Mouse (Mus musculus): ENCODE results near the gene Rxrg. TPM values are rescaled to one million over a fixed set of nuclear protein-coding genes. Genes with fewer than 3 reads are reported as not detected.

Gene Rxrg
- polyA plus RNA-seq, 1 experiment from 2014 or later, result 0.53 TPM

- Histone ChIP-seq H3K36me3 (ENCODE audit: control insufficient read depth, insufficient read depth) (no peaks in the 10 kb centered on the region), H3K9me3 (replicated peaks; ENCODE audit: control insufficient read depth, low read length) (no peaks in the 10 kb centered on the region), H3K4me3 (ENCODE audit: low read depth, low read length) (no peak overlapping the region), H3K27ac (ENCODE audit: low read length) (no peak overlapping the region), H3K4me1 (ENCODE audit: control insufficient read depth, low read depth, low read length) (no peaks in the 10 kb centered on the region), H3K4me2 (ENCODE audit: low read depth, low read length) (no peak overlapping the region), H3K27me3 (ENCODE audit: control insufficient read depth, insufficient read depth, low read depth, low read length) (no peaks in the 10 kb centered on the region), H3K9ac (ENCODE audit: low read depth, low read length) (no peak overlapping the region)
- ATAC-seq (ENCODE audit: low read depth), result no peak
- WGBS (ENCODE audit: insufficient replicate concordance), result 70% methylated on average over 16 of the region's 16 CpGs
Measured at GRCm38 (mm10) chr1:167588747-167589558, 9.2 kb upstream of the Rxrg start.

DNA sequence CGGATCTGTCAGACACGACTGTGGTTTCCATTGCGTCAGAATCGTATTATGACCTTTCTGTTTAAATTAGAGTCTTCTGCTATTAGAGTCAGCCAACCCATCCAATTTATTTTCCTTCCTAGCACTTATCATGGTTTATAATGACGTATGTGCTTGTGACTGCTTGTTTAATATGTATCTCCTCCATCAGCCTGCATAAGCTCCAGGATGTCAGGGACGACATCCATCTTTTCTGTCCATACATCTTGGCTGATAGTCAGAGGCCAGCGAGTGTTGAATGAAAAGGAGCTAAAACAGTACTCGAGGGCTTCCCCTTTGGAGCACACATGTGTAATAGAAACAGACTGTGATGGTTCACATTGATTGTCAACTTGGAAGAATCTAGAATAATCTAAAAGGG, 6.0 kb upstream of the Rxrg start:
- no peak overlapping the region for H3K27ac ChIP-seq (ENCODE audit: low read length)
- H3K9ac ChIP-seq (ENCODE audit: low read depth, low read length), result no peak overlapping the region
- no peaks in the 10 kb centered on the region for H3K36me3 ChIP-seq (ENCODE audit: control insufficient read depth, insufficient read depth)
- 61% methylated on average over 8 of the region's 8 CpGs for WGBS (ENCODE audit: insufficient replicate concordance)
- no peak for ATAC-seq (ENCODE audit: low read depth)
- no peaks in the 10 kb centered on the region for H3K9me3 ChIP-seq (replicated peaks; ENCODE audit: control insufficient read depth, low read length)
- no peak overlapping the region for H3K4me2 ChIP-seq (ENCODE audit: low read depth, low read length)
- H3K27me3 ChIP-seq (ENCODE audit: control insufficient read depth, insufficient read depth, low read depth, low read length), result peaks cover 4% of the 10 kb centered on the region; the same call in 1 of the 2 replicates
- no peak overlapping the region for H3K4me3 ChIP-seq (ENCODE audit: low read depth, low read length)
- H3K4me1 ChIP-seq (ENCODE audit: control insufficient read depth, low read depth, low read length), result no peaks in the 10 kb centered on the region

- WGBS (ENCODE audit: insufficient replicate concordance), result 15% methylated on average over 7 of the region's 7 CpGs
- no peaks in the 10 kb centered on the region for H3K4me1 ChIP-seq (ENCODE audit: control insufficient read depth, low read depth, low read length)
- no peak overlapping the region for H3K27ac ChIP-seq (ENCODE audit: low read length)
- peaks cover 25% of the 10 kb centered on the region for H3K27me3 ChIP-seq (ENCODE audit: control insufficient read depth, insufficient read depth, low read depth, low read length)
- no peaks in the 10 kb centered on the region for H3K36me3 ChIP-seq (ENCODE audit: control insufficient read depth, insufficient read depth)
- no peak overlapping the region for H3K4me3 ChIP-seq (ENCODE audit: low read depth, low read length)
- ATAC-seq (ENCODE audit: low read depth), result no peak
- H3K4me2 ChIP-seq (ENCODE audit: low read depth, low read length), result no peak overlapping the region
- H3K9ac ChIP-seq (ENCODE audit: low read depth, low read length), result no peak overlapping the region
- no peaks in the 10 kb centered on the region for H3K9me3 ChIP-seq (replicated peaks; ENCODE audit: control insufficient read depth, low read length)
Measured at GRCm38 (mm10) chr1:167599211-167599735, 1.1 kb downstream of the Rxrg start.

GRCm38 (mm10) chr1:167608201-167608741, 10.1 kb downstream of the Rxrg start:
- Histone ChIP-seq H3K27ac (ENCODE audit: low read length) (no peak overlapping the region), H3K4me3 (ENCODE audit: low read depth, low read length) (no peak overlapping the region), H3K4me1 (ENCODE audit: control insufficient read depth, low read depth, low read length) (no peaks in the 10 kb centered on the region), H3K27me3 (ENCODE audit: control insufficient read depth, insufficient read depth, low read depth, low read length) (0 out of 2 replicates have a peak, but pooled peaks cover 2% of the 10 kb centered on the region), H3K9ac (ENCODE audit: low read depth, low read length) (no peak overlapping the region), H3K9me3 (replicated peaks; ENCODE audit: control insufficient read depth, low read length) (no peaks in the 10 kb centered on the region), H3K36me3 (ENCODE audit: control insufficient read depth, insufficient read depth) (no peaks in the 10 kb centered on the region), H3K4me2 (ENCODE audit: low read depth, low read length) (no peak overlapping the region)
- no peak for ATAC-seq (ENCODE audit: low read depth)
- 44% methylated on average over 9 of the region's 9 CpGs for WGBS (ENCODE audit: insufficient replicate concordance)

- no peak overlapping the region for H3K9ac ChIP-seq (ENCODE audit: low read depth, low read length)
- H3K4me1 ChIP-seq (ENCODE audit: control insufficient read depth, low read depth, low read length), result no peaks in the 10 kb centered on the region
- no peak for ATAC-seq (ENCODE audit: low read depth)
- no peaks in the 10 kb centered on the region for H3K36me3 ChIP-seq (ENCODE audit: control insufficient read depth, insufficient read depth)
- 55% methylated on average over 14 of the region's 14 CpGs for WGBS (ENCODE audit: insufficient replicate concordance)
- no peak overlapping the region for H3K4me2 ChIP-seq (ENCODE audit: low read depth, low read length)
- no peaks in the 10 kb centered on the region for H3K27me3 ChIP-seq (ENCODE audit: control insufficient read depth, insufficient read depth, low read depth, low read length)
- H3K27ac ChIP-seq (ENCODE audit: low read length), result no peak overlapping the region
- no peak overlapping the region for H3K4me3 ChIP-seq (ENCODE audit: low read depth, low read length)
- H3K9me3 ChIP-seq (replicated peaks; ENCODE audit: control insufficient read depth, low read length), result no peaks in the 10 kb centered on the region
Measured at GRCm38 (mm10) chr1:167617131-167617530, 18.9 kb downstream of the Rxrg start.

GRCm38 (mm10) chr1:167617995-167618489, 19.9 kb downstream of the Rxrg start:
- Histone ChIP-seq H3K36me3 (ENCODE audit: control insufficient read depth, insufficient read depth) (no peaks in the 10 kb centered on the region), H3K4me1 (ENCODE audit: control insufficient read depth, low read depth, low read length) (no peaks in the 10 kb centered on the region), H3K9ac (ENCODE audit: low read depth, low read length) (no peak overlapping the region), H3K27me3 (ENCODE audit: control insufficient read depth, insufficient read depth, low read depth, low read length) (no peaks in the 10 kb centered on the region), H3K27ac (ENCODE audit: low read length) (no peak overlapping the region), H3K4me3 (ENCODE audit: low read depth, low read length) (no peak overlapping the region), H3K9me3 (replicated peaks; ENCODE audit: control insufficient read depth, low read length) (no peaks in the 10 kb centered on the region), H3K4me2 (ENCODE audit: low read depth, low read length) (no peak overlapping the region)
- 66% methylated on average over 18 of the region's 18 CpGs for WGBS (ENCODE audit: insufficient replicate concordance)
- peak; percentile 71 for ATAC-seq (ENCODE audit: low read depth)

DNA sequence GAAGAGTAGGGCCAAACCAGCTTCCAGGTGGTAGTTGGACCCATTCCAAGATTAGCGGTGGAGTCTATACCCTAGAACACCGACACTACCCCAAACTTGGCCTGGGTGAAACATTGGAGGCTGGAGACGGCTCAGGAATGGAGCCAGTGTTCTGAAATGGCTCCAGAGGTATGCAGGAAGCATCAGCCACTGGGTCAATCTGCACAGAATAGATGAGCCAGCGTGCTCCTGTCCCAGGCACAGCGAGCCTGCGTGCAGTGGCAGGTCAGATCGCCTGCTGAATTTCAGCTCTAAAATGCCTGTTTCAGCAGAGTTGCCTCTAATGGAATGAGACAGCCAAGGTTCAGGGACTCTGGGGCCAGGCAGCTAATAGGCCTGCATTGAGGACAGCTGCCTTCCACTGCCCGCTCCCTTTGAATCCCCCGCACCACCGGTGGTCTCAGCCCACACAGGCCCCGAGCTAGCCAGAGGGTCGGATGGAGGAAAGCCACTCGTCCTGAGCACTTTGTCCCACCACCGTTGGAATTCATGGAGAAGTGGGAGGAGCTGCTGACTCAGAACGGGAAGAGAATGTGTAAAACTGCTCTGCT, 22.1 kb downstream of the Rxrg start:
- no peaks in the 10 kb centered on the region for H3K36me3 ChIP-seq (ENCODE audit: control insufficient read depth, insufficient read depth)
- WGBS (ENCODE audit: insufficient replicate concordance), result 58% methylated on average over 15 of the region's 15 CpGs
- H3K4me1 ChIP-seq (ENCODE audit: control insufficient read depth, low read depth, low read length), result no peaks in the 10 kb centered on the region
- no peaks in the 10 kb centered on the region for H3K9me3 ChIP-seq (replicated peaks; ENCODE audit: control insufficient read depth, low read length)
- no peak overlapping the region for H3K4me2 ChIP-seq (ENCODE audit: low read depth, low read length)
- ATAC-seq (ENCODE audit: low read depth), result no peak
- H3K27me3 ChIP-seq (ENCODE audit: control insufficient read depth, insufficient read depth, low read depth, low read length), result no peaks in the 10 kb centered on the region
- H3K27ac ChIP-seq (ENCODE audit: low read length), result no peak overlapping the region
- H3K9ac ChIP-seq (ENCODE audit: low read depth, low read length), result no peak overlapping the region
- H3K4me3 ChIP-seq (ENCODE audit: low read depth, low read length), result no peak overlapping the region

DNA sequence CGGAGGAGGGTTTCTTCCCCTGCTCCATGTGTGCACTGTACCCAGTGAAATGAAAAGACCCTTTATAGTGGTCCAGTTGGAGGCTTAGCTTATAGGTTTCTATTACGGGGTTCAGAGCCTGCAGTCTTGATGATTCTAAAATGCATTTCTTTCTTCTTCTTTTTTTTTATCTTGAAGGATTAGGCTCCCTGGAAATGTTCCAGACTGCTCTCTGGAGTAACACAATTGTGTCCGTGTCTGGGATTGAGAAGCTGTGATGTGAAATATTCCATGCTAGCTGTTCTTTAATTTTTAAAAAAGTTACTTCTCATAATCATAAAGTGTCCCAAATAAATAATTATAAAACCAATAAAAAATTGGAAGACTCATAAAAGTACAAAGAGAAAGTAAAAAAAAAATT, 26.9 kb downstream of the Rxrg start:
- H3K4me2 ChIP-seq (ENCODE audit: low read depth, low read length), result no peak overlapping the region
- H3K9me3 ChIP-seq (replicated peaks; ENCODE audit: control insufficient read depth, low read length), result no peaks in the 10 kb centered on the region
- H3K4me3 ChIP-seq (ENCODE audit: low read depth, low read length), result no peak overlapping the region
- H3K4me1 ChIP-seq (ENCODE audit: control insufficient read depth, low read depth, low read length), result no peaks in the 10 kb centered on the region
- no peaks in the 10 kb centered on the region for H3K36me3 ChIP-seq (ENCODE audit: control insufficient read depth, insufficient read depth)
- no peaks in the 10 kb centered on the region for H3K27me3 ChIP-seq (ENCODE audit: control insufficient read depth, insufficient read depth, low read depth, low read length)
- WGBS (ENCODE audit: insufficient replicate concordance), result 66% methylated on average over 3 of the region's 3 CpGs
- no peak overlapping the region for H3K9ac ChIP-seq (ENCODE audit: low read depth, low read length)
- no peak overlapping the region for H3K27ac ChIP-seq (ENCODE audit: low read length)
- no peak for ATAC-seq (ENCODE audit: low read depth)

GRCm38 (mm10) chr1:167631765-167632164, 33.6 kb downstream of the Rxrg start:
- WGBS (ENCODE audit: insufficient replicate concordance), result 70% methylated on average over 6 of the region's 6 CpGs
- H3K4me3 ChIP-seq (ENCODE audit: low read depth, low read length), result no peak overlapping the region

More at GRCm38 (mm10) chr1:167631765-167632164, 33.6 kb downstream of the Rxrg start:
- Histone ChIP-seq H3K9me3 (replicated peaks; ENCODE audit: control insufficient read depth, low read length) (no peaks in the 10 kb centered on the region), H3K4me1 (ENCODE audit: control insufficient read depth, low read depth, low read length) (no peaks in the 10 kb centered on the region), H3K36me3 (ENCODE audit: control insufficient read depth, insufficient read depth) (no peaks in the 10 kb centered on the region), H3K27me3 (ENCODE audit: control insufficient read depth, insufficient read depth, low read depth, low read length) (no peaks in the 10 kb centered on the region), H3K27ac (ENCODE audit: low read length) (no peak overlapping the region), H3K9ac (ENCODE audit: low read depth, low read length) (no peak overlapping the region), H3K4me2 (ENCODE audit: low read depth, low read length) (no peak overlapping the region)
- ATAC-seq (ENCODE audit: low read depth), result no peak
